Mouse (Mus musculus): ENCODE results near the gene Psme2b. TPM values are rescaled to one million over a fixed set of nuclear protein-coding genes. Genes with fewer than 3 reads are reported as not detected.
"Not testable (repeated sequence)": the region's sequence is repeated elsewhere in the genome, so short reads cannot be mapped to it uniquely, and the experiment has no call there.

Gene Psme2b
- total RNA-seq (2021): 1 to 10 TPM in 1 of 2 experiments, under 1 TPM in 1; 0.81 to 1.2 TPM
- long read RNA-seq, experiment 1: 0 reads
- long read RNA-seq, experiment 2: 0 reads

- not testable (repeated sequence) for DNase-seq (ENCODE audit: low spot score in 2 of 2)
Measured at GRCm38 (mm10) chr11:48946090-48946489, at the start of gene Psme2b. Psme2b (minus strand) TSS chr11:48946190.

GRCm38 (mm10) chr11:48994018-48994417 is 48.0 kb upstream of the Psme2b start, which contains the start of gene Tgtp1:
Tgtp1 (minus strand) TSS chr11:48994172.
- DNase-seq (ENCODE audit: low spot score in 2 of 2): not testable (repeated sequence)

GRCm38 (mm10) chr11:48993296-48993695 is 47.3 kb upstream of the Psme2b start:
- not testable (repeated sequence) for DNase-seq (ENCODE audit: low spot score in 2 of 2)

- DNase-seq (ENCODE audit: low spot score in 2 of 2): not testable (repeated sequence)
Measured at GRCm38 (mm10) chr11:48991740-48992520, 45.9 kb upstream of the Psme2b start, which contains the start of gene Gm12185. Gm12185 (minus strand) TSS chr11:48992226.

GRCm38 (mm10) chr11:48989981-48990380 is 44.0 kb upstream of the Psme2b start:
- DNase-seq (ENCODE audit: low spot score in 2 of 2): not testable (repeated sequence)

- not testable (repeated sequence) for DNase-seq (ENCODE audit: low spot score in 2 of 2)
Measured at GRCm38 (mm10) chr11:48988219-48988618, 42.2 kb upstream of the Psme2b start.

- not testable (repeated sequence) for DNase-seq (ENCODE audit: low spot score in 2 of 2)
Measured at GRCm38 (mm10) chr11:48982848-48983247, 36.9 kb upstream of the Psme2b start.

- not testable (repeated sequence) for DNase-seq (ENCODE audit: low spot score in 2 of 2)
Measured at GRCm38 (mm10) chr11:48980052-48980451, 34.1 kb upstream of the Psme2b start.

GRCm38 (mm10) chr11:48979251-48979650 is 33.3 kb upstream of the Psme2b start, which contains the start of gene 9930111J21Rik1:
9930111J21Rik1 (minus strand) TSS chr11:48979398.
- not testable (repeated sequence) for DNase-seq (ENCODE audit: low spot score in 2 of 2)

GRCm38 (mm10) chr11:48978240-48978939 is 32.4 kb upstream of the Psme2b start, which contains the start of gene Olfr56:
Olfr56 (plus strand) TSS chr11:48978889.
- not testable (repeated sequence) for DNase-seq (ENCODE audit: low spot score in 2 of 2)

GRCm38 (mm10) chr11:48974686-48975085 is 28.7 kb upstream of the Psme2b start:
- not testable (repeated sequence) for DNase-seq (ENCODE audit: low spot score in 2 of 2)

GRCm38 (mm10) chr11:48939286-48939685 is 6.7 kb downstream of the Psme2b start:
- not testable (repeated sequence) for DNase-seq (ENCODE audit: low spot score in 2 of 2)

- not testable (repeated sequence) for DNase-seq (ENCODE audit: low spot score in 2 of 2)
Measured at GRCm38 (mm10) chr11:48935291-48935690, 10.7 kb downstream of the Psme2b start.

- DNase-seq (ENCODE audit: low spot score in 2 of 2): not testable (repeated sequence)
Measured at GRCm38 (mm10) chr11:48933923-48934322, 12.1 kb downstream of the Psme2b start.

- DNase-seq (ENCODE audit: low spot score in 2 of 2): not testable (repeated sequence)
Measured at GRCm38 (mm10) chr11:48933422-48933821, 12.6 kb downstream of the Psme2b start.

GRCm38 (mm10) chr11:48928068-48928467 is 17.9 kb downstream of the Psme2b start:
- not testable (repeated sequence) for DNase-seq (ENCODE audit: low spot score in 2 of 2)

- DNase-seq (ENCODE audit: low spot score in 2 of 2): not testable (repeated sequence)
Measured at GRCm38 (mm10) chr11:48926437-48926836, 19.6 kb downstream of the Psme2b start.

- DNase-seq (ENCODE audit: low spot score in 2 of 2): not testable (repeated sequence)
Measured at GRCm38 (mm10) chr11:48923818-48924217, 22.2 kb downstream of the Psme2b start.

GRCm38 (mm10) chr11:48918380-48918779 is 27.6 kb downstream of the Psme2b start:
- no peak for DNase-seq (ENCODE audit: low spot score in 2 of 2)

- DNase-seq (ENCODE audit: low spot score in 2 of 2): no peak
Measured at GRCm38 (mm10) chr11:48913611-48914010, 32.4 kb downstream of the Psme2b start.

- DNase-seq (ENCODE audit: low spot score in 2 of 2): no peak
Measured at GRCm38 (mm10) chr11:48908459-48908858, 37.5 kb downstream of the Psme2b start.
